Mouse (Mus musculus) embryo, embryonic 10 days (tissue): Measurements from ENCODE around the gene Tpst1.

Experiments
- DNase-seq: peaks from one replicate; pipeline ENCODE4 v3.0.0-alpha.2; 2015; ENCODE audit warnings: low spot score

Tpst1 gene

DNA sequence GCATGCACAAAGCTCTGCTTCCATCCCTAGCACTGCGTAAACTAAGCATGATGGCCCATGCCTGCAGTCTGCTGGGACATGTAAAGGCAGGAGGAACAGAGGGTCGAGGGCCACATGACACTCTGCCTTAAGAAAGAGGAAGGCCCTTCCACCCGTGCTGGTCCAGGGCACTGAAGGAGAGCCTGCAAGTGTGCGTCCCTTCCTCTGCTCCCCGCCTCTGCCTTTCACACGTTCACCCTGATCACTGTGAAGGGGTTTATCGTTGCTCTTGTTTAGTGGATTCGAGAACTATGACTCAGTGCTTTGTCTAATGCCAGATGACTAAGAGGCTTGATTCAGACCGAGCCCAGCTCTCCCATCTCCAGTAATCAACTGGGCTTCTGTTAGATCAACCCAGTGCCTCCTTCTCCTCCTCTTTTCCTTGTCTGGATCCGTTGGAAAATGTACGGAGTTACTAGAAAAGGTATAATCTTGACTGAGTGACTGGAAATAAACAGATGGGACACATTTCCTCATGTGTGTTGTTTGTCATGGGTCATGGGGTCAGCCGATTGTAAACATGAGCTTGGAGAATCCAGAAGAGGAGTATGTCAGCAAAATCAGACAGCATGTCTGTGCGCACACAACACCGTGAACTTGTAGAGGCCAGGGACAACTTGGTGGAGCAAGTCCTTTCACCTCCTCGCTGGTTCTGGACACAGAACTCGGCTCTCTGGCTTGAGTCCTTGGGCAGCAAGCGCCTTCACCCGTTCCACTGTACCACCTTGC lies 16.7 kb downstream of the Tpst1 start:
- DNase-seq, result no peak

DNA sequence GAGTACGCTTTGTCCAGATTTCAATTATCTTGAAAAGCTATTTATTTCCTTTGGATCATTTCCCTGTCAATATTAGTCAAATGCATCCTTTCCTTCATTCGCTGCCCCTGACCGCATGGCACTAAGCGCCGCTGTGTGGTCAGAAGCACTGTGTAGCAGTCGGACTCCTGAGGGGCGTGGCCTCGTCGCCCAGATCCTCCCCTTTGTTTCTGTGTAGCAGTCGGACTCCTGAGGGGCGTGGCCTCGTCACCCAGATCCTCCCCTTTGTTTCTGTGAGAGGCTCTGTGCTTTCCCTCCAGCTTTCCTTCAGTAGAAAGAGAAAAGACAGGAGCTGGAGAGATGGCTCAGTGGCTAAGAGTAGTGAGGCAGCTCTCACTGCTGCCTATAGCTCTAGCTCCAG lies 23.6 kb downstream of the Tpst1 start:
- peak; percentile 75 for DNase-seq

- DNase-seq, result no peak
Observed at GRCm38 (mm10) chr5:130097837-130098236, 24.7 kb downstream of the Tpst1 start.

DNA sequence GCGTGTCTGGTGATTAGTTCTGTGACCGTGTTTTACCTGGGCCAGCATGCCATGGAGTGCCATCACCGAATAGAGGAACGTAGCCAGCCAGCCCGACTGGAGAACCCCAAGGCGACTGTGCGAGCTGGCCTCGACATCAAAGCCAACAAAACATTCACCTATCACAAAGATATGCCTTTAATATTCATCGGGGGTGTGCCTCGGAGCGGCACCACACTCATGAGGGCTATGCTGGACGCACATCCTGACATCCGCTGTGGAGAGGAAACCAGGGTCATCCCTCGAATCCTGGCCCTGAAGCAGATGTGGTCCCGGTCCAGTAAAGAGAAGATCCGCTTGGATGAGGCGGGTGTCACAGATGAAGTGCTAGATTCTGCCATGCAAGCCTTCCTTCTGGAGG lies 28.6 kb downstream of the Tpst1 start:
- no peak for DNase-seq

GRCm38 (mm10) chr5:130109348-130109747 lies 36.2 kb downstream of the Tpst1 start:
- DNase-seq, result no peak

GRCm38 (mm10) chr5:130110632-130111464 lies 37.7 kb downstream of the Tpst1 start:
- no peak for DNase-seq

DNA sequence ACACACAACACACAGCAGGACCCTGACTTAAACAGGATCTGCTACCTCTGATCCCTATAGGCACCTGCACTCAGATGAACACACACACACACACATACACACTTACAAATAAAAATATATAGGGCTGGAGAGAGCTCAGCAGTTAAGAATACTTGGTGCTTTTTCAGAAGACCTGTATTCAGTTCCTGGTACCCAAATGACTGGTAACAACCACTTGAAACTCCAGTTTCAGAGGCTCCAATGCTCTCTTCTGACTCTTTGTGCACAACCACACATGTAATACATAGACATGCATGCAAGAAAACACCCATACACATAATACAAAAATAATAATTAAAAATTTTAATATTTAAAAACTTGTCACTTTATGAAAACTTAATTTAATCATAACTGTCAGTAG lies 39.5 kb downstream of the Tpst1 start:
- no peak for DNase-seq

- no peak for DNase-seq
Observed at GRCm38 (mm10) chr5:130116116-130116515, 43.0 kb downstream of the Tpst1 start.

DNA sequence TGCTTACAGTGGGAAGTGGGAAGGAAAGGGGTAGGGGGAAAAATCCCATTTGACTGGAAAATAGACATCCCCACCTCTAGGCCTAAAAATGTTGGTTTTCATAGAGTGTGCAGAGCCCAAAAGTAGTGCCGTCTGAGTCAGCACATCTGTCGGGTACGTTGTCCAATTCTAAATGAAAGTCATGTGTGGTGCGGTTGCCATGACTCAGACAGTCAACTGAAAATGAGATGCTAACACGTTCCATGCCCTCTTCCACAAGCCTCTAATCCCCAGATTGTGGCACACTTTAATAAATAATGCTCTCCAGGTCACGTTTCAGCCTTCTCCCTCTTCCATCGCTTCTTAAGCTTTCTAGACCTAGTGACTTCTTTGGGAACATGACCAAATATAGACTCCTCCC lies 43.7 kb downstream of the Tpst1 start:
- no peak for DNase-seq

GRCm38 (mm10) chr5:130117932-130118331 lies 44.8 kb downstream of the Tpst1 start:
- DNase-seq, result no peak

GRCm38 (mm10) chr5:130119236-130119635 lies 46.1 kb downstream of the Tpst1 start:
- no peak for DNase-seq

GRCm38 (mm10) chr5:130120070-130120736 lies 47.1 kb downstream of the Tpst1 start:
- DNase-seq, result no peak

GRCm38 (mm10) chr5:130120904-130121303 lies 47.8 kb downstream of the Tpst1 start:
- peak; percentile 13 for DNase-seq

- no peak for DNase-seq
Observed at GRCm38 (mm10) chr5:130122355-130122754, 49.2 kb downstream of the Tpst1 start.

- no peak for DNase-seq
Observed at GRCm38 (mm10) chr5:130124271-130124670, 51.1 kb downstream of the Tpst1 start.

GRCm38 (mm10) chr5:130128686-130129523 lies 55.8 kb downstream of the Tpst1 start:
- DNase-seq, result no peak

DNA sequence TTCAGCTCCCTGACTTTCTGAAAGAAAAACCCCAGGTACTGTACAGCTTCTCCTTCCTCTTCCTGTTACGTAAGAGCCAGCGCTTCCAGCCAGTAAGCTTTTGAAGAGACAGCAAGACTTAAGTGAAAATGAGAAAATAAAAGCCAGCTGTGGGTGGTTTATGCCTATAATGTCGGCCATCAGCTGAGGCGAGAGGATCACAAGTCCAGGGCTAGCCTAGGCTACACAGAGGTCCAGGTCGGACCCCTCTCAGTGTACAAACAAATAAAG lies 56.3 kb downstream of the Tpst1 start:
- no peak for DNase-seq

GRCm38 (mm10) chr5:130136597-130136996 lies 63.5 kb downstream of the Tpst1 start:
- DNase-seq, result no peak

DNA sequence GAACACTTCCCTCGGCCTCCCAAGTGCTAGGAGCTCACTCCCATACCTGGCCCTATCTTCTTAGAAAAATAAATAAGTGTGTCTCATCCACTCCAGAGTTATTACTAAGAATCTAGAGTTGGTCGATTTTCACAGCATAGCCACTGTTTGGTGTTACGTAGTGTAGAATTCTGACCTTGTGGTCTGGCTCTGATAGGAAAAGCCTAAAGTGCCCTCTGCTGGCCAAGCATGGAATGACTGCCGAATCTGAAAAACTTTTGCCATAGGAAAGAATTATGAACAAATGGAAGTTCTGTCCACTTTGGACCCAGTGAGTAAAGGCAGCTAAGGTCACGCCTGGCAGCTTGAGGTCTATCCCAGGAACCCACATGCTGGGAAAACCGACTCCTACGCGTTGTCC lies 66.3 kb downstream of the Tpst1 start:
- DNase-seq, result peak; percentile 78

DNA sequence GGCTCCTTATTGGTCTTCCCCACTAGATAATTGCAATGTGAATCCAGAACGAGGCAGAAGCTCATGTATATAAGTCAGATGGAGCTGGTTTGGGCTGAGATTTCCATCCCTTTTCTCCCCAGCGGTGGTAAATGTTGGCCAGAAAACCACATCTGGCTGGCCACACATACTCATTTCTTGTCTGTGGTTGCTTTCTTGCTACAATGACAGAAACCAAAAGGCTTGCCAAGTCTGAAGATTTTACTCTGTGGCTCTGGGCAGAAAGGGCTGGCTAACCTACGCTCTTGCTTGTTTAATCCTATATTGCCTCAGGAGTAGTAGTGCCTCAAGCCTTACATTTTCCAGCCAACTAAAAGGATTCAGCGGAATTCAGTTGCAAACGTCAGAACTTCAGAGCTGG lies 68.0 kb downstream of the Tpst1 start:
- DNase-seq, result no peak

DNA sequence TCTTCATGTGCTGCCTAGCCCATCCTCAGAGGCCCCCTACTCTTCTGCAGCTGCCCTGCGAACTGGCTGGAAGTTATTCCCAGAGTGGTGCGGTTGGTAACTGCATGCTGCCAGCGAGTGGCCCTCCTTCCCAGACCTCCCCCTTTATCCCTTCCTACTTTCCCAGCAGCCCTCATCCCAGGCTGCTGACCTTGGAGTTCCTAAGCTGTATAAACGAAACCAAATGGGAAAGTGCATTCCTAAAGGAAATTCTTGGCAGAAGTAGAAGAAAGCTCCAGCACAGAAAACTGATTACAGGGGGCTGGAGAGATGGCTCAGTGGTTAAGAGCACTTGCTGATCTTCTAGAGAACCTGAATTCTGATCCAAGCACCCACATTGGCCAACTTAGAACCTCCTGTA lies 68.9 kb downstream of the Tpst1 start:
- no peak for DNase-seq

- DNase-seq, result no peak
Observed at GRCm38 (mm10) chr5:130143101-130143500, 70.0 kb downstream of the Tpst1 start.
